Mouse (Mus musculus) monocyte, adult 2 months (primary cell): ENCODE measurements around the gene Gpc6.

Source experiments
- DNase-seq, 2 experiments: peaks; one replicate each; pipeline ENCODE4 v3.0.0; 2022; ENCODE audit warnings: low spot score in 2 of 2, low read depth in 1 of 2

Gpc6 gene

GRCm38 (mm10) chr14:117599758-117600157 lies 674.6 kb downstream of the Gpc6 start:
- no peak for DNase-seq

- DNase-seq = no peak
Observed at GRCm38 (mm10) chr14:117603837-117604236, 678.7 kb downstream of the Gpc6 start.

- no peak for DNase-seq
Observed at GRCm38 (mm10) chr14:117605750-117606149, 680.6 kb downstream of the Gpc6 start.

- no peak for DNase-seq
Observed at GRCm38 (mm10) chr14:117611113-117611512, 686.0 kb downstream of the Gpc6 start.

GRCm38 (mm10) chr14:117625100-117625710 lies 700.1 kb downstream of the Gpc6 start:
- DNase-seq = peak; percentile 12 to 18

GRCm38 (mm10) chr14:117634238-117634940 lies 709.3 kb downstream of the Gpc6 start:
- DNase-seq = no peak

GRCm38 (mm10) chr14:117641853-117642252 lies 716.7 kb downstream of the Gpc6 start:
- no peak for DNase-seq

GRCm38 (mm10) chr14:117643069-117643468 lies 718.0 kb downstream of the Gpc6 start:
- no peak for DNase-seq

GRCm38 (mm10) chr14:117648199-117648960 lies 723.3 kb downstream of the Gpc6 start:
- no peak for DNase-seq

GRCm38 (mm10) chr14:117650141-117650540 lies 725.0 kb downstream of the Gpc6 start:
- no peak for DNase-seq

- DNase-seq = no peak
Observed at GRCm38 (mm10) chr14:117651271-117651670, 726.2 kb downstream of the Gpc6 start.

GRCm38 (mm10) chr14:117651938-117652337 lies 726.8 kb downstream of the Gpc6 start:
- no peak for DNase-seq

GRCm38 (mm10) chr14:117655382-117655781 lies 730.3 kb downstream of the Gpc6 start:
- no peak for DNase-seq

- no peak for DNase-seq
Observed at GRCm38 (mm10) chr14:117659198-117659761, 734.2 kb downstream of the Gpc6 start.

GRCm38 (mm10) chr14:117662261-117662660 lies 737.1 kb downstream of the Gpc6 start:
- no peak for DNase-seq

GRCm38 (mm10) chr14:117664796-117665195 lies 739.7 kb downstream of the Gpc6 start:
- no peak for DNase-seq

- DNase-seq = no peak
Observed at GRCm38 (mm10) chr14:117666126-117666525, 741.0 kb downstream of the Gpc6 start.

- DNase-seq = no peak
Observed at GRCm38 (mm10) chr14:117673541-117673940, 748.4 kb downstream of the Gpc6 start.

GRCm38 (mm10) chr14:117674482-117674881 lies 749.4 kb downstream of the Gpc6 start:
- DNase-seq = no peak

GRCm38 (mm10) chr14:117679926-117680325 lies 754.8 kb downstream of the Gpc6 start:
- no peak for DNase-seq

GRCm38 (mm10) chr14:117681321-117681921 lies 756.3 kb downstream of the Gpc6 start:
- no peak for DNase-seq
